Mouse (Mus musculus): ENCODE measurements at regions not wholly inside any gene's neighbourhood (a gene's known extent, or its start where the extent isn't known, plus 50 kb on each side); places are given as distances from the start of the nearest gene placed in this dataset.
"Not testable (repeated sequence)": the region's sequence is repeated elsewhere in the genome, so short reads cannot be mapped to it uniquely, and the experiment has no call there.

DNA sequence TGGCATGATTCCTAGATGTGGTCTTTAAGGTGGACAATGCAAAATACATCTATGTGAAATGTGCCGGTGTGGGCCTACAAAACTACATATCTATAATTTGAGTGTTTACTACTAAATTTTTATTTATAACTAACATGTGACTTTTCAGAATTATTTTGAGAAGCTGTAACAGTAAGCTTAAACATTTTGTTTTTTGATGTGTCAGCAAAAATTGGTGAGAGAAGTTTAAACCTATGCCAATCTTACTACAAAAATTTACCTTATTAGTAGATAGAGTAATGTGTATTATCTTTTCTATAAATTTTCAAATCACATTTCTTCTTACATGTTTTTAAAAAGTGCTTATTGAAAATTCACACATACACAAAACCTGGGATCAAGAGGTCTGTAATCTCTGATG, 525.1 kb upstream of the Rorb start:
- no peak overlapping the region for H3K4me2 ChIP-seq (ENCODE audit: low read depth, low read length)
- WGBS, result 94% methylated on average over 1 of the region's 1 CpGs
- H3K9me3 ChIP-seq (ENCODE audit: control insufficient read depth, low read length), result no peaks in the 10 kb centered on the region
- H3K36me3 ChIP-seq (ENCODE audit: control insufficient read depth, insufficient read depth, low read length), result no peaks in the 10 kb centered on the region
- H3K27me3 ChIP-seq (ENCODE audit: control insufficient read depth, insufficient read depth, low read length), result no peaks in the 10 kb centered on the region
- H3K4me1 ChIP-seq (ENCODE audit: control insufficient read depth, insufficient read depth, low read length), result no peaks in the 10 kb centered on the region
- no peak for ATAC-seq (ENCODE audit: low read depth)
- H3K4me3 ChIP-seq (ENCODE audit: low read depth, low read length), result no peak overlapping the region
- no peak overlapping the region for H3K27ac ChIP-seq (ENCODE audit: low read depth, low read length)
- no peak overlapping the region for H3K9ac ChIP-seq (replicated peaks; ENCODE audit: low read depth, low read length)

DNA sequence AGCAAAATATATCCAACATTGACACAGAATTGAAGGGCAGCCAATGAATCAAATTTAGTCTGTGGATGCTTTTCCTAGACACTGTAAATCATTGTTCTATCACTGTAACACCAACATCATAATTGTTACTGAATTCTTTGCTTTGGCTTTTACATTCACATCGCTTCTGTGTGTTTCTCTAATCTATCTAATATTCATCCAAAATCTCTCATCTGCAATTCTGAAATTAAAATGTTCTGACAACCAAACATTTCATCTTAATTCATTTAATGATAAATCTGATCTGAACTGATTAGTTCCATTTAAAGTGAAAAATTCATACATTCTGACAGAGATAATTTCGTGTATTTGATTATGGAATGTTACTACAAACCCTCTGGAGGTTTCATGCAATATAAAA, 476.9 kb upstream of the Rorb start:
- Histone ChIP-seq H3K27me3 (ENCODE audit: control insufficient read depth, insufficient read depth, low read length) (no peaks in the 10 kb centered on the region), H3K36me3 (ENCODE audit: control insufficient read depth, insufficient read depth, low read length) (no peaks in the 10 kb centered on the region), H3K4me3 (ENCODE audit: low read depth, low read length) (no peak overlapping the region), H3K4me2 (ENCODE audit: low read depth, low read length) (no peak overlapping the region), H3K9ac (replicated peaks; ENCODE audit: low read depth, low read length) (no peak overlapping the region), H3K27ac (ENCODE audit: low read depth, low read length) (no peak overlapping the region), H3K4me1 (ENCODE audit: control insufficient read depth, insufficient read depth, low read length) (no peaks in the 10 kb centered on the region), H3K9me3 (ENCODE audit: control insufficient read depth, low read length) (no peaks in the 10 kb centered on the region)
- ATAC-seq (ENCODE audit: low read depth), result no peak
- 66% methylated on average over 2 of the region's 2 CpGs for WGBS

GRCm38 (mm10) chr19:19575000-19575544, 464.1 kb upstream of the Rorb start:
- not testable (repeated sequence) for H3K36me3 ChIP-seq (ENCODE audit: control insufficient read depth, insufficient read depth, low read length); ATAC-seq (ENCODE audit: low read depth); H3K9me3 ChIP-seq (ENCODE audit: control insufficient read depth, low read length); H3K4me1 ChIP-seq (ENCODE audit: control insufficient read depth, insufficient read depth, low read length); H3K4me3 ChIP-seq (ENCODE audit: low read depth, low read length); H3K27ac ChIP-seq (ENCODE audit: low read depth, low read length); H3K27me3 ChIP-seq (ENCODE audit: control insufficient read depth, insufficient read depth, low read length); H3K4me2 ChIP-seq (ENCODE audit: low read depth, low read length); H3K9ac ChIP-seq (replicated peaks; ENCODE audit: low read depth, low read length)
- 92% methylated on average over 10 of the region's 10 CpGs for WGBS

DNA sequence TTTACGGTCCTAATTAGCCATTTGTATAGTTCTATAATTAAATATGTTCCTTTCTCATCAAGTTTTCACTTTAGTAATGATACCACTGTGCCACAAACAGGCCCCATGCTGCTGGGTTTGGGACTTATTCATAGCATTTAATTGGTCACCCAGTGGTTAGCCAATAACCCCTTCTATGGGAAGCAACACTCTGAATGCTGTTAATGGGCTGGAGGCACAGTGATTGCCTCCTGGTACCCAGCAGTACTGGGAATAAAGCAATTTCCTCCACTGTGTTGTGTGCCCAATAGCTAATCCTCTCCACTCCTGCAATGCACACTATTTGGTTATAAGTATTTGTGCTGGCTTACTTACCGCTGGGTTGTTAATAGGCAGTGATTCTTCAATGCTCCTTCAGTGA, 453.7 kb upstream of the Rorb start:
- no peaks in the 10 kb centered on the region for H3K36me3 ChIP-seq (ENCODE audit: control insufficient read depth, insufficient read depth, low read length)
- H3K9ac ChIP-seq (replicated peaks; ENCODE audit: low read depth, low read length), result no peak overlapping the region
- H3K9me3 ChIP-seq (ENCODE audit: control insufficient read depth, low read length), result no peaks in the 10 kb centered on the region
- peak; percentile 93 for ATAC-seq (ENCODE audit: low read depth)
- H3K4me3 ChIP-seq (ENCODE audit: low read depth, low read length), result no peak overlapping the region
- H3K4me2 ChIP-seq (ENCODE audit: low read depth, low read length), result no peak overlapping the region
- no peaks in the 10 kb centered on the region for H3K27me3 ChIP-seq (ENCODE audit: control insufficient read depth, insufficient read depth, low read length)
- H3K27ac ChIP-seq (ENCODE audit: low read depth, low read length), result no peak overlapping the region
- H3K4me1 ChIP-seq (ENCODE audit: control insufficient read depth, insufficient read depth, low read length), result no peaks in the 10 kb centered on the region
- WGBS, result 45% methylated on average over 2 of the region's 2 CpGs

GRCm38 (mm10) chr19:19535131-19535530, 424.1 kb upstream of the Rorb start:
- 49% methylated on average over 2 of the region's 2 CpGs for WGBS
- Histone ChIP-seq H3K4me3 (ENCODE audit: low read depth, low read length) (no peak overlapping the region), H3K36me3 (ENCODE audit: control insufficient read depth, insufficient read depth, low read length) (no peaks in the 10 kb centered on the region), H3K9me3 (ENCODE audit: control insufficient read depth, low read length) (no peaks in the 10 kb centered on the region), H3K9ac (replicated peaks; ENCODE audit: low read depth, low read length) (no peak overlapping the region), H3K4me2 (ENCODE audit: low read depth, low read length) (no peak overlapping the region), H3K27ac (ENCODE audit: low read depth, low read length) (no peak overlapping the region), H3K27me3 (ENCODE audit: control insufficient read depth, insufficient read depth, low read length) (no peaks in the 10 kb centered on the region), H3K4me1 (ENCODE audit: control insufficient read depth, insufficient read depth, low read length) (no peaks in the 10 kb centered on the region)
- ATAC-seq (ENCODE audit: low read depth), result no peak

- no peaks in the 10 kb centered on the region for H3K27me3 ChIP-seq (ENCODE audit: control insufficient read depth, insufficient read depth, low read length)
- 95% methylated on average over 1 of the region's 1 CpGs for WGBS
- H3K4me2 ChIP-seq (ENCODE audit: low read depth, low read length), result no peak overlapping the region
- H3K27ac ChIP-seq (ENCODE audit: low read depth, low read length), result no peak overlapping the region
- no peaks in the 10 kb centered on the region for H3K9me3 ChIP-seq (ENCODE audit: control insufficient read depth, low read length)
- no peak for ATAC-seq (ENCODE audit: low read depth)
- H3K9ac ChIP-seq (replicated peaks; ENCODE audit: low read depth, low read length), result no peak overlapping the region
- H3K36me3 ChIP-seq (ENCODE audit: control insufficient read depth, insufficient read depth, low read length), result no peaks in the 10 kb centered on the region
- no peaks in the 10 kb centered on the region for H3K4me1 ChIP-seq (ENCODE audit: control insufficient read depth, insufficient read depth, low read length)
- no peak overlapping the region for H3K4me3 ChIP-seq (ENCODE audit: low read depth, low read length)
Measured at GRCm38 (mm10) chr19:19524232-19524631, 413.2 kb upstream of the Rorb start.

GRCm38 (mm10) chr19:19523629-19524028, 412.6 kb upstream of the Rorb start:
- Histone ChIP-seq H3K27me3 (ENCODE audit: control insufficient read depth, insufficient read depth, low read length) (no peaks in the 10 kb centered on the region), H3K4me3 (ENCODE audit: low read depth, low read length) (no peak overlapping the region), H3K36me3 (ENCODE audit: control insufficient read depth, insufficient read depth, low read length) (no peaks in the 10 kb centered on the region), H3K4me2 (ENCODE audit: low read depth, low read length) (no peak overlapping the region), H3K9ac (replicated peaks; ENCODE audit: low read depth, low read length) (no peak overlapping the region), H3K27ac (ENCODE audit: low read depth, low read length) (no peak overlapping the region), H3K4me1 (ENCODE audit: control insufficient read depth, insufficient read depth, low read length) (no peaks in the 10 kb centered on the region), H3K9me3 (ENCODE audit: control insufficient read depth, low read length) (no peaks in the 10 kb centered on the region)
- WGBS, result 80% methylated on average over 2 of the region's 2 CpGs
- ATAC-seq (ENCODE audit: low read depth), result no peak

DNA sequence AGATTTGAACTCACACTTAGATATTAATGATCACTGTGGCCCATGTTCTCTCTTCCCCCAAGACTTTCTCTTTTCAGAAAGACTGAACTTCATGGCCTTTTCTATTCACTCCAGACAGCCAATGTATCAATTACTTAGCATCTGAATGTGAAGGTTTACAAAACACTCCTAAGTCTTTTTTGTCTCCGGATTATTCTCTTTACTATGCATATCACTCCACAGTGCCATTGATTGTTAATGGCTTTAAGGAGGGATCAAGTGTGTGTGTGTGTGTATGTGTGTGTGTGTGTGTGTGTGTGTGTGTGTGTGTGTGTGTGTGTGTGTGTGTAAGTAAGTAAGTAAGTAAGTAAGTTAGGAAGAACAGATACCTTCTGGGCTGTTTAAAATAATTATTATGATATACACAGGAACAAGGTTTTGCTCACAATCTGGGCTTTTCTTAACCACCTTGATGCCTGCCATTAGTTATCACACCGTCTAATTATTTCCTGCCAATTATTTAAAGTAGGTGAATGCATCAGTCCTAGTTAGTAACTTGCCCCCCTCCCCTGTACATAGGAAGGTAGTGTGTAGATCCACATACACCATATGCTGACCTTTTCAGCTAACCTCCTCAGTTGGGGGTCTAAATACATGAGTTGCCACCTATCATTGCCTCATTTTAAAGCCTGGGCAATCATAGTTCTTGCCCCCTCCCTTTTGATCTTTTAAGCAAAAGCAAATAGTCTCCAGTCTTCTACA, 367.4 kb upstream of the Rorb start:
- no peaks in the 10 kb centered on the region for H3K9me3 ChIP-seq (ENCODE audit: control insufficient read depth, low read length)
- no peaks in the 10 kb centered on the region for H3K4me1 ChIP-seq (ENCODE audit: control insufficient read depth, insufficient read depth, low read length)
- no peak overlapping the region for H3K4me2 ChIP-seq (ENCODE audit: low read depth, low read length)
- no peaks in the 10 kb centered on the region for H3K36me3 ChIP-seq (ENCODE audit: control insufficient read depth, insufficient read depth, low read length)
- 50% methylated on average over 2 of the region's 2 CpGs for WGBS
- ATAC-seq (ENCODE audit: low read depth), result no peak
- H3K27me3 ChIP-seq (ENCODE audit: control insufficient read depth, insufficient read depth, low read length), result no peaks in the 10 kb centered on the region
- H3K27ac ChIP-seq (ENCODE audit: low read depth, low read length), result no peak overlapping the region
- no peak overlapping the region for H3K9ac ChIP-seq (replicated peaks; ENCODE audit: low read depth, low read length)
- no peak overlapping the region for H3K4me3 ChIP-seq (ENCODE audit: low read depth, low read length)
